Mouse (Mus musculus): ENCODE data around the gene Pick1. TPM values are rescaled to one million over a fixed set of nuclear protein-coding genes. Genes with fewer than 3 reads are reported as not detected.

Pick1 gene
- polyA plus RNA-seq, 1 experiment: 15.3 TPM

- Histone ChIP-seq H3K79me2 (ENCODE audit: control insufficient read depth, insufficient read depth) (no peaks in the 10 kb centered on the region), H3K79me3 (ENCODE audit: low read depth) (no peaks in the 10 kb centered on the region), H3K4me3 (ENCODE audit: insufficient read depth, poor library complexity, severe bottlenecking) (no peak overlapping the region), H3K36me3 (ENCODE audit: control insufficient read depth, insufficient read depth) (no peaks in the 10 kb centered on the region), H3K27me3 (ENCODE audit: control insufficient read depth, insufficient read depth, insufficient read length) (peaks cover 11% of the 10 kb centered on the region), H3ac (ENCODE audit: control insufficient read depth, insufficient read length, low read depth) (no peak overlapping the region)
- TF ChIP-seq MYOD1 (IDR thresholded peaks at IDR 0.05; ENCODE audit: control insufficient read depth, insufficient read length, low read depth) (no peak), FOSL1 (IDR thresholded peaks at IDR 0.05; ENCODE audit: insufficient read depth, low read length, poor library complexity, severe bottlenecking) (no peak), MAX (IDR thresholded peaks at IDR 0.05) (no peak), CEBPB (IDR thresholded peaks at IDR 0.05; ENCODE audit: low read depth) (no peak), MYOG (IDR thresholded peaks at IDR 0.05; ENCODE audit: control insufficient read depth, extremely low read depth, insufficient read length) (no peak), USF1 (IDR thresholded peaks at IDR 0.05; ENCODE audit: low read depth) (no peak), CTCF (IDR thresholded peaks at IDR 0.05; ENCODE audit: control insufficient read depth, insufficient read depth, insufficient read length) (no peak)
These were observed 48.8 kb downstream of the Pick1 start for GRCm38 (mm10) chr15:79277728-79278127.

- no peaks in the 10 kb centered on the region for H3K27me3 ChIP-seq (ENCODE audit: control insufficient read depth, insufficient read depth, insufficient read length)
- no peaks in the 10 kb centered on the region for H3K79me2 ChIP-seq (ENCODE audit: control insufficient read depth, insufficient read depth)
- TF ChIP-seq MYOG (IDR thresholded peaks at IDR 0.05; ENCODE audit: control insufficient read depth, extremely low read depth, insufficient read length): no peak
- peak; percentile 30 for TF ChIP-seq CTCF (IDR thresholded peaks at IDR 0.05; ENCODE audit: control insufficient read depth, insufficient read depth, insufficient read length)
- no peak overlapping the region for H3K4me3 ChIP-seq (ENCODE audit: insufficient read depth, poor library complexity, severe bottlenecking)
- no peaks in the 10 kb centered on the region for H3K36me3 ChIP-seq (ENCODE audit: control insufficient read depth, insufficient read depth)
- H3K79me3 ChIP-seq (ENCODE audit: low read depth): no peaks in the 10 kb centered on the region
- no peak overlapping the region for H3ac ChIP-seq (ENCODE audit: control insufficient read depth, insufficient read length, low read depth)
These were observed 51.2 kb downstream of the Pick1 start for GRCm38 (mm10) chr15:79280209-79280608.

GRCm38 (mm10) chr15:79280850-79281249 lies 51.9 kb downstream of the Pick1 start:
- no peaks in the 10 kb centered on the region for H3K36me3 ChIP-seq (ENCODE audit: control insufficient read depth, insufficient read depth)
- no peaks in the 10 kb centered on the region for H3K79me2 ChIP-seq (ENCODE audit: control insufficient read depth, insufficient read depth)
- H3K79me3 ChIP-seq (ENCODE audit: low read depth): no peaks in the 10 kb centered on the region
- TF ChIP-seq MAX (IDR thresholded peaks at IDR 0.05) (no peak), FOSL1 (IDR thresholded peaks at IDR 0.05; ENCODE audit: insufficient read depth, low read length, poor library complexity, severe bottlenecking) (no peak), CTCF (IDR thresholded peaks at IDR 0.05; ENCODE audit: control insufficient read depth, insufficient read depth, insufficient read length) (no peak), USF1 (IDR thresholded peaks at IDR 0.05; ENCODE audit: low read depth) (no peak), CEBPB (IDR thresholded peaks at IDR 0.05; ENCODE audit: low read depth) (no peak), MYOG (IDR thresholded peaks at IDR 0.05; ENCODE audit: control insufficient read depth, extremely low read depth, insufficient read length) (no peak), MYOD1 (IDR thresholded peaks at IDR 0.05; ENCODE audit: control insufficient read depth, insufficient read length, low read depth) (no peak)
- no peak overlapping the region for H3ac ChIP-seq (ENCODE audit: control insufficient read depth, insufficient read length, low read depth)
- no peaks in the 10 kb centered on the region for H3K27me3 ChIP-seq (ENCODE audit: control insufficient read depth, insufficient read depth, insufficient read length)
- H3K4me3 ChIP-seq (ENCODE audit: insufficient read depth, poor library complexity, severe bottlenecking): no peak overlapping the region

GRCm38 (mm10) chr15:79281389-79281788 lies 52.4 kb downstream of the Pick1 start:
- TF ChIP-seq FOSL1 (IDR thresholded peaks at IDR 0.05; ENCODE audit: insufficient read depth, low read length, poor library complexity, severe bottlenecking) (no peak), MYOG (IDR thresholded peaks at IDR 0.05; ENCODE audit: control insufficient read depth, extremely low read depth, insufficient read length) (no peak), MAX (IDR thresholded peaks at IDR 0.05) (no peak), MYOD1 (IDR thresholded peaks at IDR 0.05; ENCODE audit: control insufficient read depth, insufficient read length, low read depth) (no peak), CTCF (IDR thresholded peaks at IDR 0.05; ENCODE audit: control insufficient read depth, insufficient read depth, insufficient read length) (no peak), USF1 (IDR thresholded peaks at IDR 0.05; ENCODE audit: low read depth) (no peak), CEBPB (IDR thresholded peaks at IDR 0.05; ENCODE audit: low read depth) (no peak)
- Histone ChIP-seq H3K79me3 (ENCODE audit: low read depth) (no peaks in the 10 kb centered on the region), H3ac (ENCODE audit: control insufficient read depth, insufficient read length, low read depth) (no peak overlapping the region), H3K27me3 (ENCODE audit: control insufficient read depth, insufficient read depth, insufficient read length) (no peaks in the 10 kb centered on the region), H3K4me3 (ENCODE audit: insufficient read depth, poor library complexity, severe bottlenecking) (no peak overlapping the region), H3K79me2 (ENCODE audit: control insufficient read depth, insufficient read depth) (no peaks in the 10 kb centered on the region), H3K36me3 (ENCODE audit: control insufficient read depth, insufficient read depth) (no peaks in the 10 kb centered on the region)

DNA sequence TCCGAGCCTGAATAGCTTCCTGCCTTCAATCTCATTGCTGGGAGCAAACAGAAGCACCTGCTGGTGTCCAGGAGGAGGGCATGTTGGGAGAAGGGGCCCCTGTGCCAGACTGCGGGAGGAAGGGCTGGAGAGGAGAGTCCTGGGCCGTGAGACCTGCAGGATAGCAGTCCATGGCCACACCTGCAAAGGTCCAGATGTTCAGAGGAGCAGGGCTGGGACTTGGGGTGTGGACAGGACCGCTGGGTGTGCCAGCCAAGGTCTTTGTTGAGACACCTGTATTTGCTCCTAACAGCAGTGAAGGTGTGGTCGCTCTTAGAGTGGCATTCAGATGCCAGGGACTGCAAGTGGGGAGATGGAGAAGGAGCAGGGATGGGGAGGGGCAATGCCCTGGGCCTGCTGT lies 53.5 kb downstream of the Pick1 start:
- Histone ChIP-seq H3K27me3 (ENCODE audit: control insufficient read depth, insufficient read depth, insufficient read length) (no peaks in the 10 kb centered on the region), H3K79me3 (ENCODE audit: low read depth) (no peaks in the 10 kb centered on the region), H3K79me2 (ENCODE audit: control insufficient read depth, insufficient read depth) (no peaks in the 10 kb centered on the region), H3K4me3 (ENCODE audit: insufficient read depth, poor library complexity, severe bottlenecking) (no peak overlapping the region), H3K36me3 (ENCODE audit: control insufficient read depth, insufficient read depth) (no peaks in the 10 kb centered on the region), H3ac (ENCODE audit: control insufficient read depth, insufficient read length, low read depth) (no peak overlapping the region)
- TF ChIP-seq USF1 (IDR thresholded peaks at IDR 0.05; ENCODE audit: low read depth) (no peak), FOSL1 (IDR thresholded peaks at IDR 0.05; ENCODE audit: insufficient read depth, low read length, poor library complexity, severe bottlenecking) (no peak), MAX (IDR thresholded peaks at IDR 0.05) (no peak), MYOD1 (IDR thresholded peaks at IDR 0.05; ENCODE audit: control insufficient read depth, insufficient read length, low read depth) (no peak), MYOG (IDR thresholded peaks at IDR 0.05; ENCODE audit: control insufficient read depth, extremely low read depth, insufficient read length) (no peak), CEBPB (IDR thresholded peaks at IDR 0.05; ENCODE audit: low read depth) (no peak), CTCF (IDR thresholded peaks at IDR 0.05; ENCODE audit: control insufficient read depth, insufficient read depth, insufficient read length) (no peak)

- Histone ChIP-seq H3K36me3 (ENCODE audit: control insufficient read depth, insufficient read depth) (peaks cover 3% of the 10 kb centered on the region), H3K27me3 (ENCODE audit: control insufficient read depth, insufficient read depth, insufficient read length) (no peaks in the 10 kb centered on the region), H3K4me3 (ENCODE audit: insufficient read depth, poor library complexity, severe bottlenecking) (no peak overlapping the region), H3K79me2 (ENCODE audit: control insufficient read depth, insufficient read depth) (no peaks in the 10 kb centered on the region), H3K79me3 (ENCODE audit: low read depth) (no peaks in the 10 kb centered on the region), H3ac (ENCODE audit: control insufficient read depth, insufficient read length, low read depth) (no peak overlapping the region)
- TF ChIP-seq USF1 (IDR thresholded peaks at IDR 0.05; ENCODE audit: low read depth): no peak
- TF ChIP-seq CTCF (IDR thresholded peaks at IDR 0.05; ENCODE audit: control insufficient read depth, insufficient read depth, insufficient read length): no peak
- no peak for TF ChIP-seq MYOG (IDR thresholded peaks at IDR 0.05; ENCODE audit: control insufficient read depth, extremely low read depth, insufficient read length)
- no peak for TF ChIP-seq CEBPB (IDR thresholded peaks at IDR 0.05; ENCODE audit: low read depth)
- TF ChIP-seq MAX (IDR thresholded peaks at IDR 0.05): no peak
- TF ChIP-seq FOSL1 (IDR thresholded peaks at IDR 0.05; ENCODE audit: insufficient read depth, low read length, poor library complexity, severe bottlenecking): no peak
- TF ChIP-seq MYOD1 (IDR thresholded peaks at IDR 0.05; ENCODE audit: control insufficient read depth, insufficient read length, low read depth): no peak
These were observed 54.4 kb downstream of the Pick1 start for GRCm38 (mm10) chr15:79283371-79283770.

Data from C2C12 (cell line).